Mouse (Mus musculus): ENCODE results near the gene Zfp628.
A peak's percentile ranks its signal among the peaks of the same experiment; 100 is the strongest.
"Not testable (repeated sequence)": the region's sequence is repeated elsewhere in the genome, so short reads cannot be mapped to it uniquely, and the experiment has no call there.

Gene Zfp628

GRCm38 (mm10) chr7:4915007-4915665 lies at the start of gene Zfp628:
Gene Zfp628, plus strand, starts transcription at chr7:4915217.
- peak; percentile 96 for DNase-seq (ENCODE audit: low spot score)

- peak; percentile 94 for DNase-seq (ENCODE audit: low spot score)
These were observed 49.2 kb upstream of the Zfp628 start for GRCm38 (mm10) chr7:4865579-4866493.

- no peak for DNase-seq (ENCODE audit: low spot score)
These were observed 48.3 kb upstream of the Zfp628 start for GRCm38 (mm10) chr7:4866631-4867180.

DNA sequence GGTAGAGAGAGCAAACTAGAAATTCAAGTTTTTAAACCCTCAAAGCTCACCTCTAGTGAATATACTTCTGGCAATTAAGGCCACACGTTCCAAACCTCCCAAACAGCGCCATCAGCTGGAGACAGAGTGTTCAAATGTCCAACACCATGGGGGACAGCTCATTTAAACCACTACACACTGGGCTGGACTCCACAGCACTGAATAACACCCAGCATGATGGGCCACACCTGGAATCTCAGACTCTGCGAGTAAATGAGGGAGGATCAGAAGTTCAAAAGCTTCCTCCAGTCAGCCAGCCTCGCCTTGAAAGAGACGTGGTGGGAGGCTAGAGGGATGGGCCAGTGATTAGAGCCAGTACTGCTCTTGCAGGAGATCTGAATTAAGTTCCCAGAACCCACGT lies 44.9 kb upstream of the Zfp628 start, which contains the start of gene Isoc2b:
Isoc2b (minus strand) TSS at position 126 of the 400 bp plus-strand sequence.
- DNase-seq (ENCODE audit: low spot score): no peak

- DNase-seq (ENCODE audit: low spot score): peak; percentile 76
These were observed 38.2 kb upstream of the Zfp628 start, which contains the start of gene Isoc2a for GRCm38 (mm10) chr7:4876753-4877221. Gene Isoc2a, plus strand, starts transcription at chr7:4877153.

DNA sequence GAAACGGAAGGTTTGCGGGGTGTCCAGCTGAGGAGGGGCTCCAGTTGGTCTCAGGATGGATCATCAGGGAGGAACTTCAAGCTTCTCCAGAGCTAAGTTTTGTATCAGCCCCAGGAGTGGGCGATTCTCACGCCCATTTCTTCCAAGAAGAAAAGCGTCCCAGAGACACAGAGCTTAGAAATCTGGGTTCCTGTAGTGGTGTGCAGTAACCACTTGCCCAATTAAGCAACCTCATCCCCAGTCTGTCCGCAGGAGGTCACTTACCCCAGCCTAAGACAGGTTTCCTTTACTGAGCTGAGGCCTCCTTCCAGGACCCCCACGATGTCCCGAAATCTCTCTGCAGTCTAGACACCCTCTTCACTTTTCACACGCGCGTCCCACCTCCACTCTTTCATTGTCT lies 37.8 kb upstream of the Zfp628 start:
- no peak for DNase-seq (ENCODE audit: low spot score)

GRCm38 (mm10) chr7:4878186-4878585 lies 36.8 kb upstream of the Zfp628 start:
- no peak for DNase-seq (ENCODE audit: low spot score)

DNA sequence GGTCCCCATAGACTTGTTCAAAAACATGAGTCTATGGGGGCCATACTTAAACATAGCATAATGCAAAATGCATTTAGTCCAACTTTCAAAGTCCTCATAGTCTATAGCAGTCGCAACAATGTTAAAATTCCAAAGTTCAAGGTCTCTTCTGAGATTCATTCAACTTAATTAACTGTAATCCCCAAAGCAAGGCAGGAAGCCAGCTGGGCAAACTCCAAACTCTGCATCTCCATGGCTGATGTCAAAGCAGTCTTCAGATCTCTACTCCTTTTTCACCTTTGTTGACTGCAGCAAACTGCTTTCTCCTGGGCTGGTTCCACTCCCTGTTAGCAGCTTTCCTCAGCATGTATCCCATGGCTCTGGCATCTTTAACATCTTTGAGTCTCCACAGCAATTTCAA lies 36.0 kb upstream of the Zfp628 start:
- not testable (repeated sequence) for DNase-seq (ENCODE audit: low spot score)

GRCm38 (mm10) chr7:4886680-4887079 lies 28.3 kb upstream of the Zfp628 start:
- no peak for DNase-seq (ENCODE audit: low spot score)

GRCm38 (mm10) chr7:4895186-4895585 lies 19.8 kb upstream of the Zfp628 start:
- DNase-seq (ENCODE audit: low spot score): no peak

DNA sequence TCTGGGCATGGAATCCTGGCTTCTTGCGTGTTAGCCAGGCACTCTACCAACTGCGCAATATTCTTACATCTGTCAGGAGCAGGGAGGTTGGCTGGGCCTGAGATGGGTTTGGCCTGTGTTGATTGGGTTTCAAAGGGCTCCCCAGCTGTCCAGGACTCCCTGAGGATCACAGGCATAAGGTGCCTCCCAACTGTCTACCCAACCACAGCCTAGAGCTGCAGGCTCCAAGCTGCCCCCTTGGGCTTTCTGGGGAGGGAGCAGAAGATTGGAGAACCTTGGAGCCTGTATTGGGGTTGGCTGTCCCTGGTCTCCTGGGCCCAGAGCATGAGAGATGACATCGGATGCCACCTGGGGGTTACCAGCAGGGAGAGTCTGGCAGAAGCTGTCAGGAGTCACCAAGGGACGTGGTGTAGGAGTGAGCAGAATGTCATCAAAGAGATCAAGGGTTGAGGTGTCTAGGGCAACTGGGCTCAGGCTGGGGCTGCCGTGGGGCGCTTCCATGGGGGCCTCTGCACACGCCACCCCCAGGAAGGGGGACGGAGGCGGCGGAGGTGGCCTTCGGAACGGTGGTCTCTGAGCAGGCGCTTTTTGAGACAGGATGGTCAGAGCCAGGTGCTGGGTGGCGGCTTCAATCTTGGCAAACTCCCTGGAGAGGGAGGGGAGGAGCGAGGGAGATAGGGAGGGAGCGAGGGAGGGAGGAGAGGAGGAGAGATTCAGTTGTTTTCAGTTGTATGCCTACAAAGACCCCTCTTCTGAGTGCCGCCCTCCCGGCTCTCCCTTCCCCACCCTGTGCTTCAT lies 16.0 kb upstream of the Zfp628 start:
- DNase-seq (ENCODE audit: low spot score): no peak

DNA sequence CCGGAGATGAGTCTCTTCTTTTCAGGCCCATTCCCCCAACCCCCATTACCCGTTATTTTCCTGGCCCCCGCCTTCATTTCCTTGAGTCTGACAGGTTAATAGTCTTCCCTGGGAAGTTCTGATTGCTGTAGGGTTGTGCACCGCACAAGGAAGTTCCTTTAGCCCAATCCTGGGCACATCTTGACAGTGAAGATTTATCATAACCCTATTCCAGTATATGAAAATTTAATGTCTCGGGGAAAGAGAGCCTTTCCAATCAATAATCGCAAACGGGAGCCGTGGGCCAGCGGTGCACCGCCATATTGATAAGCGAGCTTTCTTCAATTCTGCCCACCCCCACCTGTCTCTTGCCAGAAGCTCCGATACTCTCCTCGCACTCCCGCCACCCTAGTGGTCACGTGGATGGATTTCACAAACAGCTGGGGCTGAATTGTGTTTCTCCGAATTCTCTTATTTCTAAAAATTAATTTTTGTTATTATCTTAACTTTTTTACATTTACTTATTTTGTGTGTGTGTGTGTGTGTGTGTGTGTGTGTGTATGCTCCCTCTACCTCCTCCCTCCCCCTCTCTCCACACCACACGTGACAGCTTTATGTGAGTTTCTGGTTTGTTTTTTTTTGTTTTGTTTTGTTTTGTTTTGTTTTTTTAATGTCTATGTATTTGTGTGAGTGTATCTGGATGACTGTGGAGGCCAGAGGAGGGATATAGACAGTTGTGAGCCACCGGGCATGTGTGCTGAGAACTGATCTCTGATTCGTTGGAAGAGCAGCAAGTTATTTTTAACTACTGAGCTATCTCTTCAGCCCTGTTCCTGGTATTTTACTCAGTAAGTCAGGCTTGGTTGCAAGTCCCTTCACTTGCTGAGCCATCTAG lies 15.1 kb upstream of the Zfp628 start:
- DNase-seq (ENCODE audit: low spot score): no peak

- DNase-seq (ENCODE audit: low spot score): no peak
These were observed 14.5 kb upstream of the Zfp628 start for GRCm38 (mm10) chr7:4900523-4900851.

DNA sequence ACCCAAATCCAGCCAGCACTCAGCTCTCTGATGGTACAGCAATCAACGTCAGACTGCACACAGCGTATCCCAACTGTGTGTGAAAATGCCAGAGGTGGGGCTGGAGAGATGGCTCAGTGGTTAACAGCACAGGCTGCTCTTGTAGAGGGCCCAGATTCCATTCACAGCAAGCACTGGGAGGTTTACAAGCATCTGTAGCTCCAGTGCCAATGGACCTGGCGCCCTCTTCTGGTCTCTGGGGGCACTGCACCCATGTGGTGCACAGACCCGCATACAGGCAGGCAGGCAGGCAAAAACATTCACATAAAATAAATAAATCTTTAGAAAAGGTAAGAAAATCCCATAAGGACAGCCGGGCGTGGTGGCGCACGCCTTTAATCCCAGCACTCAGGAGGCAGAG lies 13.8 kb upstream of the Zfp628 start:
- DNase-seq (ENCODE audit: low spot score): no peak

DNA sequence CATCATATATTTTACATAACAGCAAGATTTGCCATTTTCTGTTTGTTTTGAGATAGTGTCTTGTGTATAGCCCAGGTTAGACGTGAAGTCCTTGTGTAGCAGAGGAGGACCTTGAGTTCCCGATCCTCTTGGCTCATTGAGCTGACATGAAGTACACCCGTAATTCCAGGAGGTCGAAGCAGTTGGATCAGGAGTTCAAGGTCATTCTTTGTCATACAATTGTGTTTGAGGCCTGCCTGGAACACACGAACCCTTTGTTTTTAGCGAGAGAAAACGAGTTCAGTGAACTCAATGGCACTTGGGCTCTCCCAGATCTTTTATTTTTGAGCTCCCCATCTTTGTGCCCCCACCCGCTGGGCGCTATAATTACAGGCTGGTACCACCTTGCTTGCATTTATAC lies 12.6 kb upstream of the Zfp628 start:
- no peak for DNase-seq (ENCODE audit: low spot score)

DNA sequence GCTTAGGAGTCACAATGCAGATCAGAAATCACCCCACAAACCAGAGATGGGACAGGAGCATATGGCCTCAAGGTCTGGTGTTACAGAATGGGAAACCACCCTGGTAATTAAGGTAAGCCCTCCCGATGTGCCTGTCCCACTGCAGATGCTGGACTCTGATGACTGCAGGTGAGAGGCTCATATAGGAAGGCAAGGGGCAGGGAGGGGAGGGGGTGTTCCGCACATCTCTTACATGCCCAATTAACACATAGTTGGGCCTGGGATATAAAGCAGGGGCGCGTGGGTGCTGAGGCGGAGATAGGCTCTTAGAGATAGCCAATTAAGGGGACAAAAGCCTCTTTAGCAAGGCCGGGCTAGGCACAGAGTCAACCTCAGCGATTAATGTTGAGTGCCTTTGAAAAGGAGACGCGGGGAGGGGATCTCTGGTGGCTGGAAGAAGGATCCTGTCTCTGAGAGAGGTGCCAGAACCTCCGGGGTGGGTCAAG lies 8.5 kb upstream of the Zfp628 start, which contains the start of gene Gm36210:
Gm36210 (minus strand) TSS at position 51 of the 485 bp plus-strand sequence.
- no peak for DNase-seq (ENCODE audit: low spot score)

GRCm38 (mm10) chr7:4911561-4911960 lies 3.5 kb upstream of the Zfp628 start:
- no peak for DNase-seq (ENCODE audit: low spot score)

- DNase-seq (ENCODE audit: low spot score): no peak
These were observed 2.8 kb upstream of the Zfp628 start for GRCm38 (mm10) chr7:4912248-4912647.

DNA sequence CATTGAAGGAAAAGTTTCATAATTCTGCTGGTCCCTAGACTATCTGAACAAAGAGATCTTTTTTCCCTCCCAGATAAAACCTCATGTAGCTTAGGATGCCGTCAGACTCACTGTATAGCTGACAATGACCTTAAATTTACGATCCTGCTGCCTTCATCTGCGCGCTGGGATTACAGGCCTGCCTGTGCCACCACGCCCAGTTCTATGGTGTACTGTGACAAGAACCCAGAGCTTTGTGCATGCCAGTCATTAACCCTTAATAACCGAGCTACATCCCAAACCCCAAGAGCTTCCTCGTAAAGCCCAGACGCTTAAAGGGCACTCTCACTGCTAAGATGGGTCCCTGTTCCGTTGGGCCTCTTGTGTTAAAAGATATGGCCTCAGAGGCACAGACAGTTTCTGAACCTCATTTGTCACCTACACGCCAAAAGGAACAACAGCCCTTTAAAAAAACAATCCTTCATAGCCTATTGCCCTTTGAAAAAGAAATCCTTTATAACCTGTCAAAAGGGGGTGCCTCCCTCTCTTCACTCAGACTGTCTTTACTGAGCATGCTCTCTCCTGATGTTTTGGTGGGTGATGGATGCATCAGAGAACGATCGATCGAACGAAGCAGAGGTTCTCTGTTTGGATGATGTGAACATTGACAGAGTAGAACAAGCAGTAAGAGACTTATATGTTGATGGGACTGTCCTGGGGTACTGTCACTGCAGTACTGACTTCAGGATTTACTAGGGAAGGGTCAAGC lies 826 bp downstream of the Zfp628 start:
- DNase-seq (ENCODE audit: low spot score): peak; percentile 42

GRCm38 (mm10) chr7:4917494-4917893 lies 2.5 kb downstream of the Zfp628 start:
- DNase-seq (ENCODE audit: low spot score): no peak

Data from layer of hippocampus, adult 9-10 months (tissue).